Mouse (Mus musculus): ENCODE measurements around the gene Cnot6l. TPM values are rescaled to one million over a fixed set of nuclear protein-coding genes. Genes with fewer than 3 reads are reported as not detected.

Cnot6l gene
- total and polyA plus RNA-seq, 3 experiments, result 19.6 to 33.4 (median 28.0) TPM

DNA sequence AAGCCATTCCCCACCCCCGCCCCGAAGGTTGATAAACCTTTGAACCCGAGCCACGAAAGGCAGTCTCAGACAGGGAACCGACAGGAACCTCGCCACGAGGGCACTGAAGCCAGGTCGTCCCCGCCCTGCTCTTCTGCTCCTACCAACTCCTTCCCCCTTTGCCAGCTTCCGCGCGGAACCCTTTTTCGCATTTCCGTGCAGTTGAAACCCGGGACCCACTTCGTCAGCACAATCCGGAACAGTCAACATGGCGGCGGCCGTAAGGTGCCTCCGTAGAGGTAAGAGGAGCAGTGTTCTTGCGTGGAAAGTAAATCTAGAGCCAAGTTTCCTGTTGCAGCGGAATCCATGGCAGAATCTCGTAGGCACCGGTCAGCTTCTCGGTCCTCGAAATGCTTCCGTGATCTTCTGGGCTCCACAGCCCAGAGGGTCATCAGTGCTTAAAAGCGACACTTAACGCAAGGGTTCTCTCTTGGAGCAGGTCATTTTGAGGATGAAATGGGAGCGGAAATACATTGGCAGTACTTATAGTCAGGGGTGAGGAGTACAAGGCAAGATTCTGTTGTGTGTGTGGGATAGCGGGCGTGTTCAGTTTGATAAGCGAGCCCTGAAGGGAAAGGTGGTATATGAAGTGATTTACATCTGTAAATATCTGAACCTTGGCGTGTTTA is 46.1 kb upstream of the Cnot6l start:
- in situ Hi-C loops (cut with MboI; ENCODE audit: low pct_ligation_motif_present, low pct_unique_long_range_greater_than_20kb, low sequenced_read_pairs), result loop anchor here (5.0 kb wide), 1 partner anchor 38 kb away; no protein-coding TSS in a partner anchor
- peak overlapping the region; percentile 45 for H3K27ac ChIP-seq (ENCODE audit: insufficient read depth, low read depth)
- H3K79me2 ChIP-seq (replicated peaks; ENCODE audit: control insufficient read depth, extremely low read depth, insufficient read depth, poor library complexity, severe bottlenecking), result peaks cover 34% of the 10 kb centered on the region
- H3K4me1 ChIP-seq (ENCODE audit: control insufficient read depth in 1 of 2, insufficient read depth in 2 of 2), result peaks cover 3 to 34% of the 10 kb centered on the region in 2 experiments; a peak in 3 of 4 replicates
- H3K27me3 ChIP-seq (replicated peaks), result no peaks in the 10 kb centered on the region
- peak overlapping the region; percentile 100; the same call in 1 of the 2 replicates for H3K4me2 ChIP-seq (ENCODE audit: insufficient read depth, low read depth, poor library complexity, severe bottlenecking)
- peak; percentile 95 for DNase-seq (ENCODE audit: extremely low read depth)
- TF ChIP-seq HCFC1 (IDR thresholded peaks at IDR 0.05; ENCODE audit: low read depth, low read length), result peak; percentile 98
- no peak; the same call in 1 of the 2 replicates for TF ChIP-seq ZKSCAN1 (IDR thresholded peaks at IDR 0.05; ENCODE audit: borderline replicate concordance, low read depth, low read length)
- TF ChIP-seq UBTF (IDR thresholded peaks at IDR 0.05; ENCODE audit: low read depth, low read length), result no peak; the same call in none of the 2 replicates
- peak; percentile 98 for TF ChIP-seq SIN3A (IDR thresholded peaks at IDR 0.05; ENCODE audit: low read length)
- peak; percentile 90 for TF ChIP-seq IRF4 (IDR thresholded peaks at IDR 0.05; ENCODE audit: low read depth, low read length)
- peak; percentile 50; the same call in 1 of the 2 replicates for TF ChIP-seq BHLHE40 (IDR thresholded peaks at IDR 0.05; ENCODE audit: low read depth, low read length)
- TF ChIP-seq USF2 (conservative IDR thresholded peaks at IDR 0.05; ENCODE audit: low read depth, low read length), result no peak
- TF ChIP-seq JUND (conservative IDR thresholded peaks at IDR 0.05; ENCODE audit: low read depth, low read length), result no peak
- TF ChIP-seq ZNF384 (IDR thresholded peaks at IDR 0.05; ENCODE audit: low read depth, low read length), result peak; percentile 61
- no peak for TF ChIP-seq USF1 (IDR thresholded peaks at IDR 0.05; ENCODE audit: low read depth, low read length)
- peak; percentile 88 for TF ChIP-seq MAX (IDR thresholded peaks at IDR 0.05; ENCODE audit: low read length)
- TF ChIP-seq POLR2AphosphoS2 (IDR thresholded peaks at IDR 0.05; ENCODE audit: low read depth, low read length), result peak; percentile 78; the same call in 1 of the 2 replicates
- peak; percentile 95 for TF ChIP-seq TBP (conservative IDR thresholded peaks at IDR 0.05; ENCODE audit: low read depth, low read length)
- no peak for TF ChIP-seq E2F4 (IDR thresholded peaks at IDR 0.05; ENCODE audit: insufficient replicate concordance, low read depth, low read length)
- peak; percentile 99 for TF ChIP-seq TCF12 (IDR thresholded peaks at IDR 0.05; ENCODE audit: low read depth, low read length)
- TF ChIP-seq ETS1 (conservative IDR thresholded peaks at IDR 0.05; ENCODE audit: low read depth, low read length), result peak; percentile 61
- peak; percentile 96 for TF ChIP-seq ELF1 (IDR thresholded peaks at IDR 0.05; ENCODE audit: low read depth, low read length)
- peak; percentile 93 for TF ChIP-seq KAT2A (IDR thresholded peaks at IDR 0.05; ENCODE audit: insufficient replicate concordance, low read length)
- peak; percentile 95 for TF ChIP-seq NELFE (IDR thresholded peaks at IDR 0.05; ENCODE audit: low read depth, low read length)
- TF ChIP-seq EP300 (IDR thresholded peaks at IDR 0.05; ENCODE audit: low read length), result no peak
- TF ChIP-seq CHD2 (IDR thresholded peaks at IDR 0.05; ENCODE audit: low read length), result peak; percentile 77
- TF ChIP-seq GABPA (IDR thresholded peaks at IDR 0.05; ENCODE audit: insufficient replicate concordance, low read depth, low read length), result peak; percentile 30; the same call in 1 of the 2 replicates
- peak; percentile 76; the same call in 1 of the 2 replicates for TF ChIP-seq MAFK (IDR thresholded peaks at IDR 0.05; ENCODE audit: insufficient replicate concordance, low read length)
- peak; percentile 97 for TF ChIP-seq MXI1 (IDR thresholded peaks at IDR 0.05; ENCODE audit: low read depth, low read length)
- peak; percentile 96 for TF ChIP-seq POLR2A (IDR thresholded peaks at IDR 0.05; ENCODE audit: low read depth, low read length)
- no peak for TF ChIP-seq JUN (IDR thresholded peaks at IDR 0.05; ENCODE audit: insufficient read depth, low read depth, low read length)
- TF ChIP-seq SMC3 (IDR thresholded peaks at IDR 0.05; ENCODE audit: low read depth, low read length), result peak; percentile 20; the same call in 1 of the 2 replicates
- peak; percentile 98 for TF ChIP-seq MYC (IDR thresholded peaks at IDR 0.05; ENCODE audit: low read depth, low read length)
- TF ChIP-seq ZC3H11A (IDR thresholded peaks at IDR 0.05; ENCODE audit: low read depth, low read length), result no peak
- no peak for TF ChIP-seq PAX5 (IDR thresholded peaks at IDR 0.05; ENCODE audit: low read length)
- TF ChIP-seq MEF2A (IDR thresholded peaks at IDR 0.05; ENCODE audit: borderline replicate concordance, low read depth, low read length), result peak; percentile 88
- peak; percentile 94 for TF ChIP-seq MAZ (IDR thresholded peaks at IDR 0.05; ENCODE audit: low read depth, low read length)
- TF ChIP-seq RCOR1 (conservative IDR thresholded peaks at IDR 0.05; ENCODE audit: low read depth, low read length), result peak; percentile 88
- peak; percentile 68 for TF ChIP-seq NRF1 (IDR thresholded peaks at IDR 0.05; ENCODE audit: low read depth, low read length)
- no peak; the same call in 1 of the 2 replicates for TF ChIP-seq CHD1 (IDR thresholded peaks at IDR 0.05; ENCODE audit: low read depth, low read length)
- no peak for TF ChIP-seq CTCF (conservative IDR thresholded peaks at IDR 0.05 in 1 of 2, IDR thresholded peaks at IDR 0.05 in 1 of 2; ENCODE audit: low read depth in 2 of 2, low read length in 2 of 2)
- TF ChIP-seq ZMIZ1 (IDR thresholded peaks at IDR 0.05; ENCODE audit: low read depth, low read length), result peak; percentile 96
- TF ChIP-seq RAD21 (IDR thresholded peaks at IDR 0.05; ENCODE audit: low read depth, low read length), result peak; percentile 9
- dilution Hi-C loops (cut with MboI; ENCODE audit: extremely low pct_ligation_motif_present, extremely low pct_unique_long_range_greater_than_20kb, low sequenced_read_pairs), result no loop called here
- peak overlapping the region; percentile 84 to 99 (median 86) for H3K4me3 ChIP-seq (replicated peaks in 1 of 3; ENCODE audit: low read depth in 2 of 3, low read length in 2 of 3, poor library complexity in 1 of 3)
- no peaks in the 10 kb centered on the region for H3K9me3 ChIP-seq (replicated peaks; ENCODE audit: low read length)
- peaks cover 10 to 24% of the 10 kb centered on the region in 2 experiments for H3K36me3 ChIP-seq (replicated peaks in 1 of 2; ENCODE audit: control insufficient read depth in 1 of 2, insufficient read depth in 1 of 2, low read length in 1 of 2)
- peak overlapping the region; percentile 88 for H3K9ac ChIP-seq (ENCODE audit: insufficient read depth, low read depth)

All from CH12.LX (cell line).